Mouse (Mus musculus) intestine, postnatal 0 days (tissue): ENCODE measurements around the gene Gm10024. TPM values are rescaled to one million over a fixed set of nuclear protein-coding genes. Genes with fewer than 3 reads are reported as not detected.
"Not testable (repeated sequence)": the region's sequence is repeated elsewhere in the genome, so short reads cannot be mapped to it uniquely, and the experiment has no call there.

Experiments
- ATAC-seq: fragments of 200-750 bp; cut with Nextera tagmentation; 2 replicates; pipeline ENCODE4 v1.8.0; 2017; ENCODE audit warnings: mild to moderate bottlenecking, moderate TSS enrichment, moderate library complexity
- H3K27ac ChIP-seq: fragments of 300-500 bp; sonication (generic); 2 replicates; pipeline ENCODE4 v1.5.1; 2014; ENCODE audit warnings: mild to moderate bottlenecking, low read depth, low read length, moderate library complexity
- H3K27me3 ChIP-seq: fragments of 300-500 bp; sonication (generic); replicated peaks from 2 replicates; pipeline ENCODE4 v1.6.1; 2014; ENCODE audit warnings: low read length, mixed read lengths; ENCODE audit not compliant: control insufficient read depth, insufficient read depth
- H3K36me3 ChIP-seq: fragments of 300-500 bp; sonication (generic); 2 replicates; pipeline ENCODE4 v1.6.1; 2014; ENCODE audit warnings: mild to moderate bottlenecking, moderate library complexity; ENCODE audit not compliant: control insufficient read depth, insufficient read depth
- H3K4me1 ChIP-seq: fragments of 300-500 bp; sonication (generic); replicated peaks from 2 replicates; pipeline ENCODE4 v1.6.1; 2014; ENCODE audit warnings: antibody characterized with exemption, low read length, mixed read lengths; ENCODE audit not compliant: control insufficient read depth, insufficient read depth
- H3K4me2 ChIP-seq: fragments of 300-500 bp; sonication (generic); replicated peaks from 2 replicates; pipeline ENCODE4 v1.6.1; 2014; ENCODE audit warnings: low read depth, mild to moderate bottlenecking, moderate library complexity
- H3K4me3 ChIP-seq: fragments of 300-500 bp; sonication (generic); 2 replicates; pipeline ENCODE4 v1.5.1; 2014; ENCODE audit warnings: low read depth, low read length
- H3K9ac ChIP-seq: fragments of 300-500 bp; sonication (generic); 2 replicates; pipeline ENCODE4 v1.6.1; 2014; ENCODE audit warnings: mild to moderate bottlenecking, low read depth, low read length
- H3K9me3 ChIP-seq: fragments of 300-500 bp; sonication (generic); 2 replicates; pipeline ENCODE4 v1.6.1; 2016; ENCODE audit warnings: mixed run types; ENCODE audit not compliant: control insufficient read depth
- CTCF ChIP-seq: sonication (generic); IDR thresholded peaks from 2 replicates; pipeline ENCODE4 v1.5.1; 2016; ENCODE audit warnings: low read depth, mild to moderate bottlenecking, control low read depth, antibody characterized with exemption, moderate library complexity
- WGBS: fragments of 180-500 bp; shearing (Covaris S2); extraction: QIAGEN DNeasy Blood & Tissue Kit; methylation state at CpG from one replicate; pipeline ENCODE4 v1.1.7; 2014; 5-methylcytosine and 5-hydroxymethylcytosine counted together
- polyA plus RNA-seq: library from polyadenylated mRNA; unstranded; fragments of >200 nt; fragmentation: Nextera tagmentation; extraction: Ambion mirVana; gene quantifications from 2 replicates; pipeline ENCODE4 v1.2.1, GENCODE M21; 2015

Gm10024 gene
- polyA plus RNA-seq, 1 experiment from 2014 or later: not detected

GRCm38 (mm10) chr10:77726186-77726585, 14.9 kb downstream of the Gm10024 start, which contains the start of gene Gm10100:
Gene Gm10100, plus strand, starts transcription at chr10:77726486.
- Histone ChIP-seq H3K27me3 (no peaks in the 10 kb centered on the region), H3K4me2 (no peak within 1 kb of the TSS), H3K9ac (no peak within 1 kb of the TSS), H3K9me3 (no peaks in the 10 kb centered on the region), H3K36me3 (no peaks in the 10 kb centered on the region), H3K4me1 (no peaks in the 10 kb centered on the region), H3K4me3 (no peak within 1 kb of the TSS), H3K27ac (no peak within 1 kb of the TSS)
- no peak for ATAC-seq
- TF ChIP-seq CTCF: no peak
- WGBS: 28% methylated on average over 3 of the region's 3 CpGs

GRCm38 (mm10) chr10:77728280-77728679, 17.0 kb downstream of the Gm10024 start:
- ATAC-seq: no peak
- no peaks in the 10 kb centered on the region for H3K4me1 ChIP-seq
- no peak overlapping the region for H3K9ac ChIP-seq
- no peak overlapping the region for H3K4me3 ChIP-seq
- H3K9me3 ChIP-seq: no peaks in the 10 kb centered on the region
- H3K36me3 ChIP-seq: no peaks in the 10 kb centered on the region
- H3K27me3 ChIP-seq: no peaks in the 10 kb centered on the region
- TF ChIP-seq CTCF: peak; percentile 45
- WGBS: 77% methylated on average over 4 of the region's 4 CpGs
- H3K4me2 ChIP-seq: no peak overlapping the region
- no peak overlapping the region for H3K27ac ChIP-seq

GRCm38 (mm10) chr10:77729241-77729640, 18.0 kb downstream of the Gm10024 start:
- Histone ChIP-seq H3K4me1 (no peaks in the 10 kb centered on the region), H3K27ac (no peak overlapping the region), H3K9me3 (no peaks in the 10 kb centered on the region), H3K9ac (no peak overlapping the region), H3K4me2 (no peak overlapping the region), H3K4me3 (no peak overlapping the region), H3K36me3 (no peaks in the 10 kb centered on the region), H3K27me3 (no peaks in the 10 kb centered on the region)
- TF ChIP-seq CTCF: peak; percentile 64
- no peak for ATAC-seq
- 46% methylated on average over 4 of the region's 4 CpGs for WGBS

GRCm38 (mm10) chr10:77735928-77736327, 24.7 kb downstream of the Gm10024 start:
- 97% methylated on average over 1 of the region's 1 CpGs for WGBS
- TF ChIP-seq CTCF: no peak

GRCm38 (mm10) chr10:77738929-77739328, 27.7 kb downstream of the Gm10024 start:
- WGBS: 81% methylated on average over 4 of the region's 4 CpGs
- H3K4me3 ChIP-seq: no peak overlapping the region
- no peaks in the 10 kb centered on the region for H3K27me3 ChIP-seq
- no peaks in the 10 kb centered on the region for H3K9me3 ChIP-seq
- H3K9ac ChIP-seq: no peak overlapping the region
- ATAC-seq: no peak
- no peaks in the 10 kb centered on the region for H3K36me3 ChIP-seq
- H3K27ac ChIP-seq: no peak overlapping the region
- no peaks in the 10 kb centered on the region for H3K4me1 ChIP-seq
- H3K4me2 ChIP-seq: no peak overlapping the region
- TF ChIP-seq CTCF: no peak

More at GRCm38 (mm10) chr10:77735928-77736327, 24.7 kb downstream of the Gm10024 start:
- Histone ChIP-seq H3K4me1 (no peaks in the 10 kb centered on the region), H3K9me3 (no peaks in the 10 kb centered on the region), H3K4me2 (no peak overlapping the region), H3K9ac (no peak overlapping the region), H3K4me3 (no peak overlapping the region), H3K27me3 (no peaks in the 10 kb centered on the region), H3K36me3 (no peaks in the 10 kb centered on the region), H3K27ac (no peak overlapping the region)
- no peak for ATAC-seq

- 66% methylated on average over 4 of the region's 5 CpGs for WGBS
Observed at GRCm38 (mm10) chr10:77741924-77742688, 30.8 kb downstream of the Gm10024 start, which contains the start of gene Gm18596. Gene Gm18596, minus strand, starts transcription at chr10:77742638.

GRCm38 (mm10) chr10:77750686-77751085, 39.4 kb downstream of the Gm10024 start:
- H3K27ac ChIP-seq, H3K4me2 ChIP-seq, H3K9me3 ChIP-seq, ATAC-seq, H3K27me3 ChIP-seq, H3K4me1 ChIP-seq, H3K9ac ChIP-seq, H3K36me3 ChIP-seq, H3K4me3 ChIP-seq: not testable (repeated sequence)
- 77% methylated on average over 1 of the region's 1 CpGs for WGBS

More at GRCm38 (mm10) chr10:77741924-77742688, 30.8 kb downstream of the Gm10024 start, which contains the start of gene Gm18596:
- not testable (repeated sequence) for H3K27ac ChIP-seq, H3K9me3 ChIP-seq, H3K27me3 ChIP-seq, H3K9ac ChIP-seq, H3K36me3 ChIP-seq, H3K4me3 ChIP-seq, ATAC-seq, H3K4me2 ChIP-seq, H3K4me1 ChIP-seq

- not testable (repeated sequence) for H3K4me1 ChIP-seq
- WGBS: 67% methylated on average over 1 of the region's 1 CpGs
Observed at GRCm38 (mm10) chr10:77751254-77751653, 40.0 kb downstream of the Gm10024 start, which contains the start of gene Gm9736. Gene Gm9736, minus strand, starts transcription at chr10:77751354.

More at GRCm38 (mm10) chr10:77751254-77751653, 40.0 kb downstream of the Gm10024 start, which contains the start of gene Gm9736:
- H3K36me3 ChIP-seq, H3K27ac ChIP-seq, H3K27me3 ChIP-seq, H3K4me2 ChIP-seq, H3K9ac ChIP-seq, ATAC-seq, H3K9me3 ChIP-seq, H3K4me3 ChIP-seq: not testable (repeated sequence)
